Mouse (Mus musculus) liver, postnatal 0 days (tissue): ENCODE results near the gene Glrx.

ENCODE experiments used
- CTCF ChIP-seq: sonication (generic); IDR thresholded peaks from 2 replicates; pipeline ENCODE4 v1.5.1; 2016; ENCODE audit warnings: antibody characterized with exemption, low read depth
- EP300 ChIP-seq: IDR thresholded peaks from 2 replicates; pipeline ENCODE4 v1.6.1; 2016; ENCODE audit warnings: antibody characterized with exemption, low read depth, mild to moderate bottlenecking

DNA sequence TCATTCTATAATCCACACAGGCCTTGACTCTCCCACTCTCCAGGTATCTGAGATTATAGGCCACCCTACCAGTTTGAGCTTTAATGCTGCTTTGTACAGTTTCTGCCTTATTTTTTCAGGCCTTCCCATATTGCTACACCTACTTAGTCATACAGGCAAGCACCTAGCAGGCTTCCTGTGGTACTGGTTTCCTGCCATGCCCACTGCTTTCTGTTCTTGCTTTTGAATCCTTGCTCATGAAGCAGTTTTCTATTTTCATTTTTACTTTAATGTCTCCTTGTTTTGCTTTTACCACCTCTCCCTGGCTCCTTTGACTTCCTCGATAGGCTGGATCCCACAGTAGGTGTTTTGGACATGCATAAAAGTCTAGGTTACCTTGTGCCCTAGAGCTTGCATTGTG is 14.3 kb upstream of the Glrx start:
- TF ChIP-seq CTCF = no peak
- no peak for TF ChIP-seq EP300
